Mouse (Mus musculus): ENCODE data around the gene Lipt2. TPM values are rescaled to one million over a fixed set of nuclear protein-coding genes. Genes with fewer than 3 reads are reported as not detected.
A peak's percentile ranks its signal among the peaks of the same experiment; 100 is the strongest.

Gene Lipt2
- polyA plus RNA-seq, 1 experiment from 2014 or later, result 20.1 TPM

- Histone ChIP-seq H3K36me3 (ENCODE audit: insufficient read depth, low read length) (no peaks in the 10 kb centered on the region), H3K9me3 (replicated peaks; ENCODE audit: low read length) (no peaks in the 10 kb centered on the region), H3K27me3 (ENCODE audit: insufficient read depth, low read length) (peaks cover 19% of the 10 kb centered on the region), H3K4me1 (replicated peaks; ENCODE audit: insufficient read depth, low read length) (peaks cover 10% of the 10 kb centered on the region; the same call in 1 of the 2 replicates), H3K4me3 (replicated peaks; ENCODE audit: low read depth, low read length) (peak overlapping the region; percentile 41), H3K27ac (no peak overlapping the region), H3K9ac (ENCODE audit: low read depth, low read length) (peak overlapping the region; percentile 42; the same call in 1 of the 2 replicates), H3K4me2 (ENCODE audit: low read length) (peak overlapping the region; percentile 83)
- ATAC-seq (replicated peaks; ENCODE audit: low FRiP score, low read depth), result peak; percentile 69
- WGBS, result 7% methylated on average over 30 of the region's 30 CpGs
- TF ChIP-seq CTCF (IDR thresholded peaks at IDR 0.05; ENCODE audit: low read depth), result no peak
- peak; percentile 72 for DNase-seq (ENCODE audit: low spot score)
These were observed 19.2 kb downstream of the Lipt2 start for GRCm38 (mm10) chr7:100178016-100178890.

GRCm38 (mm10) chr7:100178891-100179233 is 19.8 kb downstream of the Lipt2 start:
- WGBS, result 2% methylated on average over 15 of the region's 15 CpGs
- H3K9me3 ChIP-seq (replicated peaks; ENCODE audit: low read length), result no peaks in the 10 kb centered on the region
- peak; percentile 35 for DNase-seq (ENCODE audit: low spot score)

GRCm38 (mm10) chr7:100179394-100179793 is 20.3 kb downstream of the Lipt2 start:
- H3K9ac ChIP-seq (ENCODE audit: low read depth, low read length), result no peak overlapping the region
- WGBS, result 68% methylated on average over 7 of the region's 7 CpGs
- peaks cover 19% of the 10 kb centered on the region for H3K27me3 ChIP-seq (ENCODE audit: insufficient read depth, low read length)
- H3K27ac ChIP-seq, result no peak overlapping the region
- ATAC-seq (replicated peaks; ENCODE audit: low FRiP score, low read depth), result no peak
- H3K36me3 ChIP-seq (ENCODE audit: insufficient read depth, low read length), result no peaks in the 10 kb centered on the region
- no peak for TF ChIP-seq CTCF (IDR thresholded peaks at IDR 0.05; ENCODE audit: low read depth)
- no peaks in the 10 kb centered on the region for H3K9me3 ChIP-seq (replicated peaks; ENCODE audit: low read length)
- peak overlapping the region; percentile 41; the same call in 1 of the 2 replicates for H3K4me3 ChIP-seq (replicated peaks; ENCODE audit: low read depth, low read length)
- DNase-seq (ENCODE audit: low spot score), result no peak
- peak overlapping the region; percentile 83 for H3K4me2 ChIP-seq (ENCODE audit: low read length)
- peaks cover 10% of the 10 kb centered on the region; the same call in 1 of the 2 replicates for H3K4me1 ChIP-seq (replicated peaks; ENCODE audit: insufficient read depth, low read length)

More at GRCm38 (mm10) chr7:100178891-100179233, 19.8 kb downstream of the Lipt2 start:
- Histone ChIP-seq H3K9ac (ENCODE audit: low read depth, low read length) (peak overlapping the region; percentile 42; the same call in 1 of the 2 replicates), H3K4me2 (ENCODE audit: low read length) (peak overlapping the region; percentile 83), H3K27me3 (ENCODE audit: insufficient read depth, low read length) (peaks cover 19% of the 10 kb centered on the region), H3K36me3 (ENCODE audit: insufficient read depth, low read length) (no peaks in the 10 kb centered on the region), H3K4me3 (replicated peaks; ENCODE audit: low read depth, low read length) (peak overlapping the region; percentile 41), H3K4me1 (replicated peaks; ENCODE audit: insufficient read depth, low read length) (peaks cover 10% of the 10 kb centered on the region; the same call in 1 of the 2 replicates), H3K27ac (no peak overlapping the region)
- no peak for ATAC-seq (replicated peaks; ENCODE audit: low FRiP score, low read depth)
- no peak for TF ChIP-seq CTCF (IDR thresholded peaks at IDR 0.05; ENCODE audit: low read depth)

- Histone ChIP-seq H3K4me2 (ENCODE audit: low read length) (no peak overlapping the region), H3K36me3 (ENCODE audit: insufficient read depth, low read length) (no peaks in the 10 kb centered on the region), H3K9ac (ENCODE audit: low read depth, low read length) (no peak overlapping the region), H3K27ac (no peak overlapping the region), H3K27me3 (ENCODE audit: insufficient read depth, low read length) (peaks cover 19% of the 10 kb centered on the region), H3K9me3 (replicated peaks; ENCODE audit: low read length) (no peaks in the 10 kb centered on the region), H3K4me3 (replicated peaks; ENCODE audit: low read depth, low read length) (no peak overlapping the region), H3K4me1 (replicated peaks; ENCODE audit: insufficient read depth, low read length) (peaks cover 10% of the 10 kb centered on the region; the same call in 1 of the 2 replicates)
- no peak for ATAC-seq (replicated peaks; ENCODE audit: low FRiP score, low read depth)
- 70% methylated on average over 7 of the region's 7 CpGs for WGBS
- no peak for DNase-seq (ENCODE audit: low spot score)
- TF ChIP-seq CTCF (IDR thresholded peaks at IDR 0.05; ENCODE audit: low read depth), result no peak
These were observed 20.8 kb downstream of the Lipt2 start for GRCm38 (mm10) chr7:100179836-100180407.

- no peak overlapping the region for H3K27ac ChIP-seq
These were observed 22.1 kb downstream of the Lipt2 start for GRCm38 (mm10) chr7:100181176-100181575.

GRCm38 (mm10) chr7:100181614-100182013 is 22.5 kb downstream of the Lipt2 start:
- no peak overlapping the region for H3K4me2 ChIP-seq (ENCODE audit: low read length)
- H3K4me3 ChIP-seq (replicated peaks; ENCODE audit: low read depth, low read length), result no peak overlapping the region
- H3K9me3 ChIP-seq (replicated peaks; ENCODE audit: low read length), result no peaks in the 10 kb centered on the region
- H3K27me3 ChIP-seq (ENCODE audit: insufficient read depth, low read length), result peaks cover 19% of the 10 kb centered on the region
- DNase-seq (ENCODE audit: low spot score) (no peak), ATAC-seq (replicated peaks; ENCODE audit: low FRiP score, low read depth) (no peak)
- H3K9ac ChIP-seq (ENCODE audit: low read depth, low read length), result no peak overlapping the region
- no peak overlapping the region for H3K27ac ChIP-seq
- no peaks in the 10 kb centered on the region for H3K36me3 ChIP-seq (ENCODE audit: insufficient read depth, low read length)
- 62% methylated on average over 3 of the region's 3 CpGs for WGBS
- TF ChIP-seq CTCF (IDR thresholded peaks at IDR 0.05; ENCODE audit: low read depth), result no peak
- H3K4me1 ChIP-seq (replicated peaks; ENCODE audit: insufficient read depth, low read length), result peaks cover 10% of the 10 kb centered on the region; the same call in 1 of the 2 replicates

More at GRCm38 (mm10) chr7:100181176-100181575, 22.1 kb downstream of the Lipt2 start:
- TF ChIP-seq CTCF (IDR thresholded peaks at IDR 0.05; ENCODE audit: low read depth), result no peak
- no peak overlapping the region for H3K4me2 ChIP-seq (ENCODE audit: low read length)
- H3K9ac ChIP-seq (ENCODE audit: low read depth, low read length), result no peak overlapping the region
- H3K4me3 ChIP-seq (replicated peaks; ENCODE audit: low read depth, low read length), result no peak overlapping the region
- ATAC-seq (replicated peaks; ENCODE audit: low FRiP score, low read depth) (no peak), DNase-seq (ENCODE audit: low spot score) (no peak)
- H3K9me3 ChIP-seq (replicated peaks; ENCODE audit: low read length), result no peaks in the 10 kb centered on the region
- peaks cover 19% of the 10 kb centered on the region for H3K27me3 ChIP-seq (ENCODE audit: insufficient read depth, low read length)
- no peaks in the 10 kb centered on the region for H3K36me3 ChIP-seq (ENCODE audit: insufficient read depth, low read length)
- peaks cover 10% of the 10 kb centered on the region; the same call in 1 of the 2 replicates for H3K4me1 ChIP-seq (replicated peaks; ENCODE audit: insufficient read depth, low read length)
- 93% methylated on average over 2 of the region's 2 CpGs for WGBS
